Mouse (Mus musculus): Measurements from ENCODE around the gene Zfp429. TPM values are rescaled to one million over a fixed set of nuclear protein-coding genes. Genes with fewer than 3 reads are reported as not detected.
"Not testable (repeated sequence)": the region's sequence is repeated elsewhere in the genome, so short reads cannot be mapped to it uniquely, and the experiment has no call there.

Gene Zfp429
- polyA plus RNA-seq, 1 experiment from 2014 or later = 6.0 TPM

DNA sequence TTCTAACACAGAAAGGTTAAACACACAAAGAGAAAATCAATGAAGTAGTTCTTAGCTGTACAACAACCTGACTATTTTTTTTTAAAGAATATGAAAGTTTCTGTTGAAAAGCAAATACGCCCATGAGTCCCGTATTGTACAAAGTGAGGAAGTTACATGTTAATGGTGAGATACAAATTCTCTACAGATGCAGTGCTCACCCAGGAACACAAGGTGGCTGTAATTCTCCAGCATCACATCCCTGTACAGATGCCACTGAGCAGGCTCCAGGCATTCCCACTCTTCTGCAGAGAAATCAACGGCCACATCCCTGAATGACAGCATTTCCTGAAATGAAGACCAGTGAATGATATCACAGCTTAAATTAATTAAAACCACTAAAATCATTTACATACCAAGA is 14.0 kb upstream of the Zfp429 start:
- ATAC-seq (ENCODE audit: low FRiP score, low TSS enrichment); H3K9ac ChIP-seq (ENCODE audit: low read depth, low read length); H3K36me3 ChIP-seq (ENCODE audit: control insufficient read depth, insufficient read depth, low read length); H3K9me3 ChIP-seq (ENCODE audit: control insufficient read depth, low read length); H3K27ac ChIP-seq (ENCODE audit: low read depth, low read length); H3K4me2 ChIP-seq (replicated peaks; ENCODE audit: low read depth, low read length); H3K4me3 ChIP-seq (ENCODE audit: low read length); H3K27me3 ChIP-seq (ENCODE audit: control insufficient read depth, insufficient read depth, low read length); H3K4me1 ChIP-seq (ENCODE audit: control insufficient read depth, insufficient read depth, low read length): not testable (repeated sequence)
- WGBS = 76% methylated on average over 3 of the region's 3 CpGs

DNA sequence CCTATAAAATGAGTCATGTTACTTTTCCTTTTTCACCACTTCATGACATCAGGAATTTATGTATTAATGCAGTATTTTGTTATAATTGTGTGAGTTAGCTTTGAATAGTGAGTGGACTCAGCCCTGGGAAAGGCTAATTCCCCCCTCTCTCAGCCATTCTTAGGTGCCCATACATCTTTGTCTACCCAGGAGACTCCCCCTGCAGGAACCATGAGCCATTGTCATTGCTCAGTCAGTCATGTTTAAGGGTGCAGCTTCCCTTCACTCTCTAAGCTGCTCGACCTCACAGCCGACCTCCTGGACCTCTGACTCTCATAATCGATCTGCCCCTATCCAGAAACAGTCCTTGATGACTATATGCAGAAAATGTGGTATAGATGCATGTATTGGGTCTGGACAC is 23.4 kb downstream of the Zfp429 start:
- 84% methylated on average over 3 of the region's 3 CpGs for WGBS
- H3K4me3 ChIP-seq (ENCODE audit: low read length); H3K4me1 ChIP-seq (ENCODE audit: control insufficient read depth, insufficient read depth, low read length); H3K27ac ChIP-seq (ENCODE audit: low read depth, low read length); H3K27me3 ChIP-seq (ENCODE audit: control insufficient read depth, insufficient read depth, low read length); H3K9me3 ChIP-seq (ENCODE audit: control insufficient read depth, low read length); H3K36me3 ChIP-seq (ENCODE audit: control insufficient read depth, insufficient read depth, low read length); H3K9ac ChIP-seq (ENCODE audit: low read depth, low read length); H3K4me2 ChIP-seq (replicated peaks; ENCODE audit: low read depth, low read length): not testable (repeated sequence)
- 0 out of 2 replicates have a peak, but pooled peaks have one; percentile 22 for ATAC-seq (ENCODE audit: low FRiP score, low TSS enrichment)

DNA sequence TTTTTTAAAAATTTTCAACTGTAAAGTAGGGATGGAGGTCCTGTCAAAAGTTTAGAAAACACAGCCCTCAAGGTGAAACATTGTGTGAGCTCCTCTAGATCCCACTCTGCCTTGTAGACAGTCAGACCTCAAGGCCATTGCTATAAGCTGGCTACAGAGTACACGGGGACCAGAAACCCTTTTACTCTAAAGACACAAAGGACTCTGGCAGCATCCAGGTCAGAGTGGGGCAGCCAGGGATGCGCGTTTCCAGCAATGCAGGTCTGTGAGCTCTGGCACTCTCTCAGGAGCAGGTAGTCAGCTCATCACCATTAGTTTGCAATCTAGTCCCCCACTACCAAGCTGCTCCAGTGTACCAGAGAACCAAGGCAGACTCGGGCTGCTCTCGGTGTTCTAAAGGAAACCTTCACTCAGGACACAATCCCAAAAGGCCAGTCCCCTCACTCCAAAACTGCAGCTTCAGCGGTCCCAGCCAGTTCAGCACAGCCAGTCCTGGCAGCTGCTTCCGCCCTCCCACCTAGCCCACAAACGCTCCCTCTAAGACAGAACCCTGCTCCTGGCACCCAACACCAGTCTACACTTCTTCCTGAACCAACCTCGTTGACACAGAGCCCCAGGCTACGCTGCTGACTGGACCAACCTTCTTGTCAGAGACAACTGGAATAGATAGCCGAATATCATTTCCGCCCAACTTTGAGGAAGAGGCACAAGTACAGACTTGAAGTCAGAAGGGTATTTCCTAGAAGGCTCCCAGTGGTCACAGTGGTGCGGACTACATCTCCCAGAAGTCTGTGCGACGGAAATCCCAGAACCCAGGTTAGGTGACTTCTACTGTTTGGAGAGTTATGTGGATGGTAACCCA is 24.3 kb downstream of the Zfp429 start, which contains the start of the genes Gm28041 and Zfp456:
Gene Gm28041 (minus strand): TSS at position 684 of the 862 bp plus-strand sequence.
Gene Zfp456 (minus strand): TSS at position 761 of the 862 bp plus-strand sequence.
- H3K4me1 ChIP-seq (ENCODE audit: control insufficient read depth, insufficient read depth, low read length); H3K9me3 ChIP-seq (ENCODE audit: control insufficient read depth, low read length); H3K27ac ChIP-seq (ENCODE audit: low read depth, low read length); H3K36me3 ChIP-seq (ENCODE audit: control insufficient read depth, insufficient read depth, low read length); H3K27me3 ChIP-seq (ENCODE audit: control insufficient read depth, insufficient read depth, low read length): not testable (repeated sequence)
- H3K4me3 ChIP-seq (ENCODE audit: low read length) = peak within 1 kb of the TSS; percentile 49
- H3K4me2 ChIP-seq (replicated peaks; ENCODE audit: low read depth, low read length) = peak within 1 kb of the TSS; percentile 46
- 15% methylated on average over 13 of the region's 15 CpGs for WGBS
- H3K9ac ChIP-seq (ENCODE audit: low read depth, low read length) = peak within 1 kb of the TSS; percentile 37; the same call in 1 of the 2 replicates
- ATAC-seq (ENCODE audit: low FRiP score, low TSS enrichment) = peak; percentile 97

DNA sequence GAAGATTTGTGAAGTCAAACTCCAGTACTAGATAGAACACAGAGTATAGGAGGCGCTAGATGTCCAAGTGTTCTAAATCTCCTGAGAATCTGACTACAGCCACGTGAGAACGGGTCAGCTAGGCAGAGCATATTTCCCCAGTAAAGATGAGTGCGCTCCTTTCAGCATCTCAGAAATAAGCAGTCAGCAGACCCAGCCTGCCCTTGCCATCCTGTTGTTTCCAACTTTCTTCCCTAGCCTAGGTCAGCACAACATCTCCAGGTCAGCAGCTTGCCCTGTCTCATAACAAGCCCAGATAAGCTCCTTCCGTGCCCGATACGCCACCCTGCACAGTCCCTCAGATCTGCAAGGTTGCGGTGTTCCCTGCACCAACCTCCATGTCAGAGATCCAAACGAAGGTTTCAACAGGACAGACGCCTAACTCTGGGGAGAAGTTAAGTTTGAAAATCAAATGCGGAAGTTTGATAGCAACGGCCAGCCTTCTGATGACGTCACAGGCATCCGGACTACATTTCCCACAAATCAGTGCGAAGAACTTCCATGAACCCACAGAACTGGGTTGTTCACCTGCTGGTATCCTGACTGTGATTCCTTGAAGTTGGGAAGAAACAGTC is 39.4 kb downstream of the Zfp429 start, which contains the start of the genes Gm28044 and Zfp953:
Gene Gm28044 (minus strand): TSS at position 406 of the 614 bp plus-strand sequence.
Gene Zfp953 (minus strand): TSS at position 475 of the 614 bp plus-strand sequence.
- WGBS = under 1% methylated on average over 15 of the region's 15 CpGs
- peak within 1 kb of the TSS; percentile 74 for H3K9ac ChIP-seq (ENCODE audit: low read depth, low read length)

GRCm38 (mm10) chr13:67351854-67352253 is 47.8 kb downstream of the Zfp429 start:
- Histone ChIP-seq H3K27ac (ENCODE audit: low read depth, low read length) (no peak overlapping the region), H3K4me2 (replicated peaks; ENCODE audit: low read depth, low read length) (no peak overlapping the region), H3K9ac (ENCODE audit: low read depth, low read length) (no peak overlapping the region), H3K4me3 (ENCODE audit: low read length) (no peak overlapping the region), H3K36me3 (ENCODE audit: control insufficient read depth, insufficient read depth, low read length) (no peaks in the 10 kb centered on the region), H3K27me3 (ENCODE audit: control insufficient read depth, insufficient read depth, low read length) (no peaks in the 10 kb centered on the region), H3K4me1 (ENCODE audit: control insufficient read depth, insufficient read depth, low read length) (no peaks in the 10 kb centered on the region), H3K9me3 (ENCODE audit: control insufficient read depth, low read length) (no peaks in the 10 kb centered on the region)
- ATAC-seq (ENCODE audit: low FRiP score, low TSS enrichment) = no peak

More for the DNA sequence above, 39.4 kb downstream of the Zfp429 start, which contains the start of the genes Gm28044 and Zfp953:
- Histone ChIP-seq H3K36me3 (ENCODE audit: control insufficient read depth, insufficient read depth, low read length) (no peaks in the 10 kb centered on the region), H3K4me3 (ENCODE audit: low read length) (peak within 1 kb of the TSS; percentile 81), H3K9me3 (ENCODE audit: control insufficient read depth, low read length) (no peaks in the 10 kb centered on the region), H3K27me3 (ENCODE audit: control insufficient read depth, insufficient read depth, low read length) (no peaks in the 10 kb centered on the region), H3K4me1 (ENCODE audit: control insufficient read depth, insufficient read depth, low read length) (no peaks in the 10 kb centered on the region), H3K27ac (ENCODE audit: low read depth, low read length) (no peak within 1 kb of the TSS), H3K4me2 (replicated peaks; ENCODE audit: low read depth, low read length) (peak within 1 kb of the TSS; percentile 69)
- peak; percentile 93 for ATAC-seq (ENCODE audit: low FRiP score, low TSS enrichment)

GRCm38 (mm10) chr13:67343422-67343821 is 56.2 kb downstream of the Zfp429 start:
- Histone ChIP-seq H3K9me3 (ENCODE audit: control insufficient read depth, low read length) (no peaks in the 10 kb centered on the region), H3K4me3 (ENCODE audit: low read length) (no peak overlapping the region), H3K4me1 (ENCODE audit: control insufficient read depth, insufficient read depth, low read length) (no peaks in the 10 kb centered on the region), H3K4me2 (replicated peaks; ENCODE audit: low read depth, low read length) (no peak overlapping the region), H3K27me3 (ENCODE audit: control insufficient read depth, insufficient read depth, low read length) (no peaks in the 10 kb centered on the region), H3K36me3 (ENCODE audit: control insufficient read depth, insufficient read depth, low read length) (no peaks in the 10 kb centered on the region; the same call in 1 of the 2 replicates), H3K27ac (ENCODE audit: low read depth, low read length) (no peak overlapping the region), H3K9ac (ENCODE audit: low read depth, low read length) (no peak overlapping the region)
- 90% methylated on average over 2 of the region's 2 CpGs for WGBS
- no peak for ATAC-seq (ENCODE audit: low FRiP score, low TSS enrichment)

Other genes with a start within 250 kb of the Zfp429 start
- 4.7 and 5.6 TPM in 2 replicates for gene Rsl1, start 226.6 kb downstream of the Zfp429 start, polyA plus RNA-seq (2014; fragmentation: Nextera tagmentation; extraction: Ambion mirVana)
- 1.3 and 2.1 TPM in 2 replicates for gene Zfp455, start 205.3 kb downstream of the Zfp429 start, polyA plus RNA-seq (2014; fragmentation: Nextera tagmentation; extraction: Ambion mirVana)
- 2.1 and 3.0 TPM in 2 replicates for gene Zfp458, start 121.4 kb downstream of the Zfp429 start, polyA plus RNA-seq (2014; fragmentation: Nextera tagmentation; extraction: Ambion mirVana)
- gene Zfp457, start 93.3 kb downstream of the Zfp429 start, polyA plus RNA-seq (2014; fragmentation: Nextera tagmentation; extraction: Ambion mirVana) = 0.73 and 1.5 TPM in 2 replicates
- gene Zfp595, start 67.2 kb downstream of the Zfp429 start, polyA plus RNA-seq (2014; fragmentation: Nextera tagmentation; extraction: Ambion mirVana) = 2.7 and 3.0 TPM in 2 replicates
- gene Gm28044, start 39.3 kb downstream of the Zfp429 start, polyA plus RNA-seq (2014; fragmentation: Nextera tagmentation; extraction: Ambion mirVana) = not detected in 2 replicates
- 1.4 and 1.6 TPM in 2 replicates for gene Zfp953, start 39.2 kb downstream of the Zfp429 start, polyA plus RNA-seq (2014; fragmentation: Nextera tagmentation; extraction: Ambion mirVana)
- gene Gm28041, start 24.1 kb downstream of the Zfp429 start, polyA plus RNA-seq (2014; fragmentation: Nextera tagmentation; extraction: Ambion mirVana) = 0.38 and 0.50 TPM in 2 replicates
- gene Zfp456, start 24.0 kb downstream of the Zfp429 start, polyA plus RNA-seq (2014; fragmentation: Nextera tagmentation; extraction: Ambion mirVana) = 1.3 and 2.2 TPM in 2 replicates
- 0.31 and 2.3 TPM in 2 replicates for gene Zfp459, start 21.6 kb upstream of the Zfp429 start, polyA plus RNA-seq (2014; fragmentation: Nextera tagmentation; extraction: Ambion mirVana)
- gene Zfp874a, start 51.8 kb upstream of the Zfp429 start, polyA plus RNA-seq (2014; fragmentation: Nextera tagmentation; extraction: Ambion mirVana) = 5.6 and 10.4 TPM in 2 replicates
- gene Zfp874b, start 84.4 kb upstream of the Zfp429 start, polyA plus RNA-seq (2014; fragmentation: Nextera tagmentation; extraction: Ambion mirVana) = 2.2 and 2.3 TPM in 2 replicates
- 13.5 and 16.7 TPM in 2 replicates for gene Zfp58, start 100.7 kb upstream of the Zfp429 start, polyA plus RNA-seq (2014; fragmentation: Nextera tagmentation; extraction: Ambion mirVana)
- gene Gm26965, start 126.3 kb upstream of the Zfp429 start, polyA plus RNA-seq (2014; fragmentation: Nextera tagmentation; extraction: Ambion mirVana) = not detected in 2 replicates
- gene Zfp87, start 126.4 kb upstream of the Zfp429 start, polyA plus RNA-seq (2014; fragmentation: Nextera tagmentation; extraction: Ambion mirVana) = 22.5 and 28.5 TPM in 2 replicates
- 15.2 and 17.7 TPM in 2 replicates for gene Zfp748, start 154.0 kb upstream of the Zfp429 start, polyA plus RNA-seq (2014; fragmentation: Nextera tagmentation; extraction: Ambion mirVana)
- gene Zfp729b, start 209.9 kb upstream of the Zfp429 start, polyA plus RNA-seq (2014; fragmentation: Nextera tagmentation; extraction: Ambion mirVana) = 4.5 and 5.0 TPM in 2 replicates
- gene Gm49345, start 237.9 kb upstream of the Zfp429 start, polyA plus RNA-seq (2014; fragmentation: Nextera tagmentation; extraction: Ambion mirVana) = not detected in 2 replicates
- gene Zfp729a, start 238.0 kb upstream of the Zfp429 start, polyA plus RNA-seq (2014; fragmentation: Nextera tagmentation; extraction: Ambion mirVana) = 3.6 and 5.7 TPM in 2 replicates

Data from kidney, embryonic 14.5 days (tissue).